Mouse (Mus musculus): ENCODE measurements around the gene Rassf5. TPM values are rescaled to one million over a fixed set of nuclear protein-coding genes. Genes with fewer than 3 reads are reported as not detected.
"Not testable (repeated sequence)": the region's sequence is repeated elsewhere in the genome, so short reads cannot be mapped to it uniquely, and the experiment has no call there.

Gene Rassf5
- polyA plus RNA-seq, 1 experiment from 2014 or later = 4.0 TPM

- Histone ChIP-seq H3K4me3 (ENCODE audit: low read depth, low read length) (no peak overlapping the region), H3K9me3 (replicated peaks; ENCODE audit: control insufficient read depth, low read length, poor library complexity, severe bottlenecking) (no peaks in the 10 kb centered on the region), H3K9ac (ENCODE audit: low read depth, low read length) (no peak overlapping the region), H3K36me3 (ENCODE audit: control insufficient read depth, insufficient read depth, low read length) (peaks cover 49% of the 10 kb centered on the region), H3K27me3 (ENCODE audit: control insufficient read depth, insufficient read depth, low read depth, low read length) (no peaks in the 10 kb centered on the region), H3K27ac (ENCODE audit: low read length) (no peak overlapping the region), H3K4me2 (ENCODE audit: low read length) (no peak overlapping the region), H3K4me1 (ENCODE audit: control insufficient read depth, insufficient read depth, low read length) (no peaks in the 10 kb centered on the region)
- no peak for ATAC-seq
- 94% methylated on average over 10 of the region's 10 CpGs for WGBS
Observed at GRCm38 (mm10) chr1:131167612-131168011, 77.4 kb downstream of the Rassf5 start.

GRCm38 (mm10) chr1:131164427-131164826 lies 80.6 kb downstream of the Rassf5 start:
- Histone ChIP-seq H3K9me3 (replicated peaks; ENCODE audit: control insufficient read depth, low read length, poor library complexity, severe bottlenecking) (no peaks in the 10 kb centered on the region), H3K4me1 (ENCODE audit: control insufficient read depth, insufficient read depth, low read length) (no peaks in the 10 kb centered on the region), H3K27ac (ENCODE audit: low read length) (no peak overlapping the region), H3K36me3 (ENCODE audit: control insufficient read depth, insufficient read depth, low read length) (peaks cover 58% of the 10 kb centered on the region), H3K4me2 (ENCODE audit: low read length) (no peak overlapping the region), H3K27me3 (ENCODE audit: control insufficient read depth, insufficient read depth, low read depth, low read length) (no peaks in the 10 kb centered on the region), H3K4me3 (ENCODE audit: low read depth, low read length) (no peak overlapping the region), H3K9ac (ENCODE audit: low read depth, low read length) (no peak overlapping the region)
- 90% methylated on average over 6 of the region's 6 CpGs for WGBS
- ATAC-seq = no peak

- no peaks in the 10 kb centered on the region for H3K4me1 ChIP-seq (ENCODE audit: control insufficient read depth, insufficient read depth, low read length)
- H3K4me3 ChIP-seq (ENCODE audit: low read depth, low read length) = no peak overlapping the region
- no peaks in the 10 kb centered on the region for H3K27me3 ChIP-seq (ENCODE audit: control insufficient read depth, insufficient read depth, low read depth, low read length)
- no peak overlapping the region for H3K9ac ChIP-seq (ENCODE audit: low read depth, low read length)
- H3K27ac ChIP-seq (ENCODE audit: low read length) = no peak overlapping the region
- no peak overlapping the region for H3K4me2 ChIP-seq (ENCODE audit: low read length)
- 87% methylated on average over 11 of the region's 11 CpGs for WGBS
- ATAC-seq = no peak
- H3K36me3 ChIP-seq (ENCODE audit: control insufficient read depth, insufficient read depth, low read length) = peaks cover 40% of the 10 kb centered on the region
- H3K9me3 ChIP-seq (replicated peaks; ENCODE audit: control insufficient read depth, low read length, poor library complexity, severe bottlenecking) = no peaks in the 10 kb centered on the region
Observed at GRCm38 (mm10) chr1:131161091-131161490, 84.0 kb downstream of the Rassf5 start.

- ATAC-seq; H3K27me3 ChIP-seq (ENCODE audit: control insufficient read depth, insufficient read depth, low read depth, low read length); H3K9ac ChIP-seq (ENCODE audit: low read depth, low read length); H3K4me1 ChIP-seq (ENCODE audit: control insufficient read depth, insufficient read depth, low read length); H3K4me3 ChIP-seq (ENCODE audit: low read depth, low read length); H3K4me2 ChIP-seq (ENCODE audit: low read length); H3K9me3 ChIP-seq (replicated peaks; ENCODE audit: control insufficient read depth, low read length, poor library complexity, severe bottlenecking); H3K27ac ChIP-seq (ENCODE audit: low read length): not testable (repeated sequence)
- H3K36me3 ChIP-seq (ENCODE audit: control insufficient read depth, insufficient read depth, low read length) = peaks cover 35% of the 10 kb centered on the region
- 100% methylated on average over 3 of the region's 3 CpGs for WGBS
Observed at GRCm38 (mm10) chr1:131159573-131160327, 85.3 kb downstream of the Rassf5 start.

GRCm38 (mm10) chr1:131155456-131155855 lies 89.6 kb downstream of the Rassf5 start:
- 54% methylated on average over 2 of the region's 2 CpGs for WGBS
- Histone ChIP-seq H3K27me3 (ENCODE audit: control insufficient read depth, insufficient read depth, low read depth, low read length) (no peaks in the 10 kb centered on the region), H3K4me3 (ENCODE audit: low read depth, low read length) (no peak overlapping the region), H3K36me3 (ENCODE audit: control insufficient read depth, insufficient read depth, low read length) (peaks cover 13% of the 10 kb centered on the region), H3K4me1 (ENCODE audit: control insufficient read depth, insufficient read depth, low read length) (peaks cover 15% of the 10 kb centered on the region), H3K27ac (ENCODE audit: low read length) (no peak overlapping the region), H3K9me3 (replicated peaks; ENCODE audit: control insufficient read depth, low read length, poor library complexity, severe bottlenecking) (no peaks in the 10 kb centered on the region), H3K4me2 (ENCODE audit: low read length) (no peak overlapping the region), H3K9ac (ENCODE audit: low read depth, low read length) (no peak overlapping the region)
- no peak for ATAC-seq

- WGBS = under 1% methylated on average over 27 of the region's 27 CpGs
- Histone ChIP-seq H3K4me2 (ENCODE audit: low read length) (peak within 1 kb of the TSS; percentile 68), H3K9ac (ENCODE audit: low read depth, low read length) (peak within 1 kb of the TSS; percentile 76), H3K4me1 (ENCODE audit: control insufficient read depth, insufficient read depth, low read length) (peaks cover 15% of the 10 kb centered on the region), H3K27ac (ENCODE audit: low read length) (peak within 1 kb of the TSS; percentile 70), H3K36me3 (ENCODE audit: control insufficient read depth, insufficient read depth, low read length) (0 out of 2 replicates have a peak, but pooled peaks cover 1% of the 10 kb centered on the region), H3K9me3 (replicated peaks; ENCODE audit: control insufficient read depth, low read length, poor library complexity, severe bottlenecking) (no peaks in the 10 kb centered on the region), H3K4me3 (ENCODE audit: low read depth, low read length) (peak within 1 kb of the TSS; percentile 85), H3K27me3 (ENCODE audit: control insufficient read depth, insufficient read depth, low read depth, low read length) (no peaks in the 10 kb centered on the region)
- peak; percentile 99 for ATAC-seq
Observed at GRCm38 (mm10) chr1:131153018-131153629, 91.9 kb downstream of the Rassf5 start, which contains the start of gene Eif2d. Gene Eif2d, plus strand, starts transcription at chr1:131153181.

GRCm38 (mm10) chr1:131149496-131149895 lies 95.6 kb downstream of the Rassf5 start:
- H3K9ac ChIP-seq (ENCODE audit: low read depth, low read length) = no peak overlapping the region
- peaks cover 13% of the 10 kb centered on the region for H3K4me1 ChIP-seq (ENCODE audit: control insufficient read depth, insufficient read depth, low read length)
- 76% methylated on average over 1 of the region's 1 CpGs for WGBS
- ATAC-seq = no peak
- no peak overlapping the region for H3K27ac ChIP-seq (ENCODE audit: low read length)
- no peak overlapping the region for H3K4me2 ChIP-seq (ENCODE audit: low read length)
- H3K36me3 ChIP-seq (ENCODE audit: control insufficient read depth, insufficient read depth, low read length) = no peaks in the 10 kb centered on the region
- no peak overlapping the region for H3K4me3 ChIP-seq (ENCODE audit: low read depth, low read length)
- no peaks in the 10 kb centered on the region for H3K27me3 ChIP-seq (ENCODE audit: control insufficient read depth, insufficient read depth, low read depth, low read length)
- no peaks in the 10 kb centered on the region for H3K9me3 ChIP-seq (replicated peaks; ENCODE audit: control insufficient read depth, low read length, poor library complexity, severe bottlenecking)

- no peaks in the 10 kb centered on the region for H3K9me3 ChIP-seq (replicated peaks; ENCODE audit: control insufficient read depth, low read length, poor library complexity, severe bottlenecking)
- 86% methylated on average over 3 of the region's 3 CpGs for WGBS
- no peaks in the 10 kb centered on the region for H3K4me1 ChIP-seq (ENCODE audit: control insufficient read depth, insufficient read depth, low read length)
- H3K4me2 ChIP-seq (ENCODE audit: low read length) = no peak overlapping the region
- no peak for ATAC-seq
- no peak overlapping the region for H3K27ac ChIP-seq (ENCODE audit: low read length)
- no peaks in the 10 kb centered on the region for H3K27me3 ChIP-seq (ENCODE audit: control insufficient read depth, insufficient read depth, low read depth, low read length)
- H3K36me3 ChIP-seq (ENCODE audit: control insufficient read depth, insufficient read depth, low read length) = no peaks in the 10 kb centered on the region
- H3K4me3 ChIP-seq (ENCODE audit: low read depth, low read length) = no peak overlapping the region
- no peak overlapping the region for H3K9ac ChIP-seq (ENCODE audit: low read depth, low read length)
Observed at GRCm38 (mm10) chr1:131146181-131146614, 98.9 kb downstream of the Rassf5 start.

- 84% methylated on average over 3 of the region's 3 CpGs for WGBS
- H3K4me1 ChIP-seq (ENCODE audit: control insufficient read depth, insufficient read depth, low read length); H3K4me2 ChIP-seq (ENCODE audit: low read length); H3K9ac ChIP-seq (ENCODE audit: low read depth, low read length); H3K4me3 ChIP-seq (ENCODE audit: low read depth, low read length); H3K27me3 ChIP-seq (ENCODE audit: control insufficient read depth, insufficient read depth, low read depth, low read length); ATAC-seq; H3K9me3 ChIP-seq (replicated peaks; ENCODE audit: control insufficient read depth, low read length, poor library complexity, severe bottlenecking); H3K36me3 ChIP-seq (ENCODE audit: control insufficient read depth, insufficient read depth, low read length); H3K27ac ChIP-seq (ENCODE audit: low read length): not testable (repeated sequence)
Observed at GRCm38 (mm10) chr1:131145222-131145621, 99.8 kb downstream of the Rassf5 start.
